Mouse (Mus musculus): ENCODE measurements around the gene Fer. TPM values are rescaled to one million over a fixed set of nuclear protein-coding genes. Genes with fewer than 3 reads are reported as not detected.

The Fer gene
- total RNA-seq, 1 experiment from 2014 or later: 6.8 TPM

- ATAC-seq (ENCODE audit: extremely low read depth, insufficient number of reproducible peaks, low FRiP score, poor library complexity, severe bottlenecking): no peak
These were observed 319.7 kb downstream of the Fer start for GRCm38 (mm10) chr17:64182599-64182998.

DNA sequence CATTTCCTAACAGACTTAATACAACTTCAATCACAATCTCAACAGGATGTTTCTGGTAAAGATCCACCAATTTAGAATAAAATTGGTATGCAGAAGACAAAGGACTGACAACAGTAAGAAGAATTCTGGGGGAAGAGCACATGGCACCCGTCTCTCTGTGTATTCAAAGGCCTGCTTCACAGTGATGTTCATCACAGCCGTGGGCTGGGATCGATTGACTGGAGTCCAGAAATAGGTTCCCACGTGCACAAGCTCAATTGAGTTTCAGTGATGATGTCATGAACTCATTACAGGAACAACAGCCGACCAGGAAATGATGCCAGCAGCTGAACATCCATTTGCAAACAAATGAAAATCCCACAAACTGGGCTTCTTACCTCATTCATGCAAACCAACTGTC, 320.3 kb downstream of the Fer start:
- ATAC-seq (ENCODE audit: extremely low read depth, insufficient number of reproducible peaks, low FRiP score, poor library complexity, severe bottlenecking): no peak

Other genes starting within 250 kb of the Fer start
- gene A930002H24Rik, start 729 bp downstream of the Fer start, total RNA-seq (2017): not detected in 2 replicates

All from neutrophil, adult 5-6 weeks (primary cell).